Mouse (Mus musculus) thymus, postnatal 0 days (tissue): ENCODE measurements at regions not wholly inside any gene's neighbourhood (a gene's known extent, or its start where the extent isn't known, plus 50 kb on each side); places are given as distances from the start of the nearest gene placed in this dataset.

Experiments used
- DNase-seq: peaks from one replicate; pipeline ENCODE4 v3.0.0-alpha.2; 2015; ENCODE audit warnings: low spot score

DNA sequence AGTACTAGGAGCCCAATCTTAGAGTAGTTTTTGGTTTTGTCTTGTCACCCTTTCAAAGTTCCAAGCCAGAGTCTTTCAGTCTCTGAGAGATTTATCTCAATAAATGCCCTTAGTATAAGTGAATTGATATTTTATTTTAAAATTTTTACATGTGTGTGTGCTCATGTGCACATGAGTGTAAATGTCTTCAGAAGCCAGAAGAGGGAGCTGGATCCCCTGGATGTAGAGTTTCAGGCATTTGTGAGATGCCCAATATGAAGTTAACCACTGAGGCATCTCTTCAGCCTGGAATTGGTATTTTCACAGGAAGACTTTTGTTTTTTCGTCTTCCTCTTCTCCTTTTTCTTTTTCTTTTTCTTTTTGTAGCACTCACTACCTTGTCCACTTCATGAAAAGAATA is 262.3 kb upstream of the Eif4g2 start:
- DNase-seq = no peak

DNA sequence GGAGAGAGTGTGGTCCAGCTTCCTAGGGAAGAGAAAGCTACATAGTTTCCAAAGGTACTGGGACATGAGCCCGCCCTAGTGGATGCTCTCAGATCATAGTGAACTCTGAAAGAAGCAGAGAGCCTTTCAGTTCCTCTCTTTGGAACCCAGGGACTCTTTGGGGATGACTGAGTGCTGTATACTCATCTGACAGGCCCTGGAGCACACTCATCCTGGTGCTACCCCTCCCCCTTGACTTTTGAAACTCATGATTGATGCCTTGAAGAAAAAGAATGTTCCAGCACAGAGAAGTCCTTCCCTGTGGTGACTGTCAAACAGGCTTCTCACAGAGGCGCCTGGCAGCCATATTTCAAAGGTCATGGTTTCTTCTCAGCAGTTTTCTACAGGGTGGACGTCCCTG is 254.2 kb upstream of the Eif4g2 start:
- no peak for DNase-seq

DNA sequence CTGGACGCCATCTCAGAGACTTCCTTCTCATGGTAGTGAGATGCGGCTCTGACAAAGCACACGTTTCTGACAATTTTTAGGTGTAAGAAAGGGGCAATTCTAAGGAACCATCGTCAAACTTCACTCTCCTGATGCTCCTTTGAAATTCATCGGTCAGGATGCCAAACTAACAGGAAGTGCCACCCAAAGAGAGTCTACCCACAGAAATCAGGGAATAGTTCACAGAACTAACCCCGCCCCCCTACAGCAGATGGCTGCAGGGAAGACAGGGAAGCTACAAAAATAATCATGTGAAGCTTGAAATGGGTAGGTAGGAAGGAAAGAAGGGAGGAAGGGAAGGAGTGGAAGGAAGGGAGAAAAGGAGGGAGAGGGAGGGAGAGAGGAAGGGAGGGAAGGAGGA is 240.1 kb upstream of the Eif4g2 start:
- DNase-seq = no peak

DNA sequence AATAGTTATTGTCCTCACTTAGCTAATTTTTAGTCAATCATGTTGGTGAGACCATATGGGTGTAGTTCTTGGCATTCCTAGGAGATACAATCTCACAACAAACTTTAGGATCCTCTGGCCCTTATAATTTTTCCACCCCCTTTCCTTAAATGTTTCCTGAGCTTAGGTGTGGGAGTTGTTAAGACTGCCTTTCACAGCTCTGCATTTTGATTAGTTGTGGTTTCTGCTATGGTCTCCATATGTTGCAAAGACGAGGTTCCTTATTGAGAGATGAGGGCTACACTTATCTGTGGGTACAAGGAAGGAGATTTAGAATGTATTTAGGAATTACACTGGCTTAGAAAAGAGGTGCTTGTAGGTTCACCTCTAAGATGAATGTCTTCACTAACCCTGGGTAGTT is 237.1 kb upstream of the Eif4g2 start:
- no peak for DNase-seq

DNA sequence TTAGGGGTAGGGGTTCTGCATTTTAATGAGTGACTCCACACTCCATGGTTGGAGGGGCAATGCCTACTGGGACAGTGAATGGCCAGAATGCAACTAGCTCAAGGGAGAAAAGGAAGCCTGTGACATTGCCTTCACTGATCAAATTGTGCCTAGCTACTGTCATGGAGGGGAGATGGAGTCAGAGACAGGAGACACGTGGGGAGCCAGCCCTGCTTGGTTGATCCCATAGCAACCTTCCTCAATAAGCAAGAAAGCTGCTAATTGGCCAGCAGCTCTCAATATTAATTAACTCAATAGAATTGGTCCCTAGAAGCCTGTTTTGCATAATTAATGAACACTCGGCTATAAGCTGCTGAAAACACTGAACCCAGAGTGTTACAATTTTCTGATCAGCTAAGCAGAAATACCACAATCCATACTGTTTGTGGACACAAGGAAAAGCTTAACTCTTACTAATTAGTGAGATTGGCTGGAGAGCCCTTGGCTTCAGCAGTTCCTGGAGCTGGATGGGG is 233.7 kb upstream of the Eif4g2 start:
- no peak for DNase-seq

DNA sequence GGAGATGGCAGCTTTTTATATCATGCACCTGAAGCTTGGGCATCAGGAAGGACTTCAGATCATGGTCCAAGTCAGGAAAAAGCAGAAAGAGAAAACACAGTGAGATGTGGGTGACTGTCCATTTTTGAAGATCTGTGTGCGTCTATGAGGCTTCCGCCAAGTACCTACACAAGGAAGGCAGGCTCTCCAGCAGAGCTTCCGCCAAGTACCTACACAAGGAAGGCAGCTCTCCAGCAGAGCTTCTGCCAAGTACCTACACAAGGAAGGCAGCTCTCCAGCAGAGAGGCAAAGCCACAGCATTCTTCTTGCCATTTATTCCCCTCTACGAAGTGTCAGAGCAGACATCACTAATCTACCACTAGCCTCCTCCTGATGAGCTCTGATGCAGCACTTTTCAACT is 231.1 kb upstream of the Eif4g2 start:
- DNase-seq = no peak

DNA sequence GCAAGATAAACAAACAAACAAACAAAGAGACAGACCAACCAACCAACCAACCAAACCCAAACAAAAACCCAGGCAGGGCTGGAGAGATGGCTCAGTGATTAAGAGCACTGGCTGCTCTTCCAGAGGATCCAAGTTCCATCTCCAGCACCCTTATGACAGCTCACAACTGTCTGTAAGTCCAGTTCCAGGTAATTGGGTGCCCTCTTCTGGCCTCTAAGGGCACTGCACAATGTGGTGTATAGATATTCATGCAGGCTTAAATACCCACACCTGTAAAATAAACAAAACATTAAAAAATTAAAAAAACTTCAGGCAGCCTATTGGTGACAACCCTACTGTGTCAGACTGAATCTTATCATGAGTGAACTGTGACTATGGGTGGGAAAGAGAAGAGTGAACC is 222.4 kb upstream of the Eif4g2 start:
- peak; percentile 7 for DNase-seq

DNA sequence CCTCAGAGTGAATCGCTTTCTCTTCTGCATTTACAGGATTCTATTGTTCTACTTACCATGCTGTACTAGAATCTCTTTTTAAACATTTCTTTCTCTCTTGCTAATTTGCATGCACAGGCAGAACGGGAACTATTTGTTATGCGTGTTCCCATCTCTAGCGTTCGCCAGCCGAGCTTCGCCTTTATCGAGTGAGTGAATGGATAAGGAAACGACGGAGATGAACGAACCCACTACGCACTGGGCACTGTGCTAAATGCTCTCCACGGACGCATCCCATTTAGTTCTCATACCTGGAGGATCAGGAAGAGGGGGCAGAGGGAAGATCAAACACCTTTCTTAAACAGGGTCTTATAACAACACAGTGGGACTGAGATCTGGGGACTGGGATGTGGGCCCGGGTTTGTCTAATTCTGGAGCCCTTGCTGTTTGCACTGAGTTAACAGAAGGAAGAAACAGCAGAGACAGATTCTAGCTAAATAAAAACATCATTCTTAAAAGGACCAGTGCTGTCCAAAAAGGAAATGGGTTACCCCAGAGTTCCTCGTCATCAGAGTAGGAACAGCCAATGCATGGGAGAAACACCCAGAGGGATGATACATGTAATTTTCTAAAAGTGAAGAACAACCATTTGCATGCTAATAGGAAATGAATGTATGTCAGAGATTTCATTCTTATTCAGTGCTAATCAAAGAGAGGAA is 219.1 kb upstream of the Eif4g2 start:
- DNase-seq = no peak

DNA sequence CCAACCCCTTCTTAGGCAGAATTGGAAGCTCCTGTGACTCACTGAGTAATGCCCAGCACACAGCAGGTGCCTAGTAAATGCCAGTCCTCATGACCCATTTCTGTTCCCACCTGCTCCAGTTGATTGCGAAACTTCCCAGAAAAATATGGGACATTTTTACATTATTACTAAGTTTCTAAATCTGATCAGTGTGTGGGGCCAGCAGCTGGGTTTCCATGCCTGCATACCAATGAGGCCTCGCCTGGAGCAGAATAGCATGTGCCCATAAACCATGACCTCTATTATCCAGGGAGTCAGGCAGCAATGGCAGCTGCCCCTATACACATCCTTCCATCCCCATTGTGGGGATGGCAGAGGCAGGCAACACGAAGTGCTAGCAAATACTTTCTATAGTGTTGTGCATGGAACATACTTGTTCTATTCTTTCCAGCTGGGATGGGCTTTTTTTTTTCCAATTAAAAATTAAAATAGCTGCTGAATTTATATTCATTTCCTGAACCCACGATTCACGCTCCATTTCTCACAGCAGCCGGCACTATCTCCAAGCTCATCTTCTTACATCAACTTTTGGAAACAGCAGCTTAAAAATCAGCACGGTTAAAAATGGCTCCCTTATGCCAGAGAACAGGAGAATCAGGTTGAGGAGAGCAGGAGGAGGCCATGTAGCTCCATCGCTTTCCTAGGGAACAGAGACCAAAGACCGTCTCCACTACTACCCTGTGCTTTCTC is 214.5 kb upstream of the Eif4g2 start:
- DNase-seq = no peak

DNA sequence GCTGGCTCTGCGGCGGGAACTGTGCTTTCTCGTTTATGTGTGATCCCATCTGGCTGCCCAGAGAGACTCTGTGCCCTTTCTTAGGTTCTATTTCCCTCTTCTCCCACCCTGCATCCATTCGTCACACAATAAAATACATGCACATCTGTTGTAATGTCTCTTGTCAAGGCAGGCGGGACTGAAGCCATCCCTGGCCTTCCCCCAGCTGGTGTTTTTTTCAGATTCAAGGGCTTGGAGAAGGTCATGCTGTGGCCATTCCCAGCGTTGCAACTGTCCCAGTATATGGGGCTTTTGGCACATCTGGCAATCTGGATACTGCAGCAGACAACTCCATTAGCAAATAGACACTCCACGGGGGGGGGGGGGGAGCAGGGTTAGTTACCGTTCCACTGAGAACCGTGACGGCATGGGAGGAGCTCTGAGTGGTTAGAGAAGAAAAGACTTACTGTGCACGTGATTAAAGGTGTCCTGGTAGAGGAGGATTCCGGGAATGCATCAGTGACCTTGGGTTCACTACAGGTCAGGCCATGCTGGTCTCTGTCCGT is 200.7 kb upstream of the Eif4g2 start:
- no peak for DNase-seq

DNA sequence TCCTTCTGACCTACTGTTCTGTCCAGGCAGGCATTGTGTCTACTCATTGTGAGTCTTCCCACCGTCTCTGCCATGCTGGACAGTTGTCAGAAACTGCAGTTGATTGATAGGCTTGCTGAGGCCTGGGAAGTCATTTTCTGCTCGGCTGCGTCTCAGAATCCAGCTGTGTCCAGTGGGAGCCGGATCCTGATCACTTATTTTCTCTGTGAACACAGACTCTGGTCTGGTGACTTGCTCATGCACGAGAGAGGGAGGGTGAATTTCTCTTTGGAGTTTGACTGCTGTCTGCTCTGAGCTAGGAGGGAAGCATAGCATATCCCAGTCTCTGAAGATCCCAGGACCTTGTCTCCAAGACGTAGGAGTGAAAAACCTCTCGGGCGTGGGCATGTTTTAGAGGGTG is 199.5 kb upstream of the Eif4g2 start:
- DNase-seq = no peak

DNA sequence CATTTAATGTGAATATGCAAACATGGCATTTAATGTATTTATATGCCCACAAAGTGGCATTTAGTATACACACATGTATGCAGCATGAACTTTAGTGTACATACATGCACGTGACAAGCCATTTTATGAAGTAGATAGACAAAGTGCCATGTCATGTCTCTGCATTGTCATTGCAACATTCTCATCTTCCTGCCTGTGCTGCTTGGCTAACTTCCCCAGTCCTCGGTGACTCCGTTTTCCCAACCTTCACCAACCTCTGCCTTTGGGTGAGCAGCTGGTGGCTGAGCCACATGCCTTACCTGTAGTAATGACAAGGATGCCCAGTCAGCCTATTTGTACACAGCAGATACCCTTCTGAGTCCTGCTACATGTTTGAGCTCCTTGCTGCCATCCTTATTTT is 194.9 kb upstream of the Eif4g2 start:
- no peak for DNase-seq

DNA sequence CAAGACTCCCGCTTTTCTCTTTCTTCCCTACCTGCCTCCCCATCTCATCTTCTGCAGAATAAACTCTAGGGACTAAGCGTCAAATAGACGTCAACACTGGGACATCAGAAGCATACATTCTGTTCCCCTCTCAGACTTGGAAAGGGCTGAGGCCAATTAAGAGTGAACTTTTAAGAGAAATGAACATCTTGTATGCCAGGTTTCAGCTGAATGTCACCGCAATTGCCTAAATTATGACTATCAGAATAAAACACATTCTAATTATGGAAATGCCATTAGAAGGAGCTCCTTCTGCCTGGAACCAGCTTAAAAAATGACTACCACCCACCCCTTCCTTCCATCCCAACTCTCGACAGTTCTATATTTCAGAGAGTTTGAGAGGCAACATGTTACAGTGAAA is 191.0 kb upstream of the Eif4g2 start:
- DNase-seq = no peak

DNA sequence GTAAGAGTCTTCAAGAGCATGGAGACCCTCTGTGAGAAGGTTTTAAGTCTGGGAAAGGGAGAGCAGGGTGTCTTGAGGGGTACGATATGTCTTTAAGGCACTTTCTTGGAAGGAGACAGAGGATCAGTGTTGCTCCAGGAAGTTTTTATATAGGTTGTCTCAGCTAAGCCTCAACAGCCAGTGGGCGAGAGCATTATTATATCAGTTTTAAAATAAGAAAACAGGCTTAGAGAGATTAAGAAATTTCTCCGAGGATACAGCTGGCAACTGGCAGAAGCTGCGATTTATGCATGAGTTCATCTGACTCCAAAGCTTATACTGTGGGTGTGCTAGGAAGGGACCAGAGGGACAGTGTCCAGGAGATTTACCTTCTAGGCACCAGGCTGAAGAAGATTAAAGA is 188.0 kb upstream of the Eif4g2 start:
- no peak for DNase-seq

DNA sequence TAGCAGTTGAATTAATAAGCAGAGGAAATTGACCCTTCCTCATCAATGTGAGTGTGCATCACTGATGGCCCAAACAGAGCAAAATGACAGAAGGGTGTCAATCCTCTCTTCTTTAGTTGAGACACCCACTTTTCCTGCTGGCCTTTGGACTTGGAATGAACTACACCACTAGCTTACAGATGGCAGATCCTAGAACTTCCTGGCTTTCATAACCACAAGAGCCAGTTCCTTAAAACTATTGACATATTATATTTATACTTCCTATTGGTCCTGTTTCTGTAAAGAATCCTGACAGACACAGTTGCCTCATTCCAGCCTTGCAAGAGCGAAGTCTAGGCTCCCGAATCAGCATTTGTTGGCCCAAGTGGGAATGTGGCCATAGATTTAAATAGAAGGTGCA is 185.4 kb upstream of the Eif4g2 start:
- DNase-seq = no peak

DNA sequence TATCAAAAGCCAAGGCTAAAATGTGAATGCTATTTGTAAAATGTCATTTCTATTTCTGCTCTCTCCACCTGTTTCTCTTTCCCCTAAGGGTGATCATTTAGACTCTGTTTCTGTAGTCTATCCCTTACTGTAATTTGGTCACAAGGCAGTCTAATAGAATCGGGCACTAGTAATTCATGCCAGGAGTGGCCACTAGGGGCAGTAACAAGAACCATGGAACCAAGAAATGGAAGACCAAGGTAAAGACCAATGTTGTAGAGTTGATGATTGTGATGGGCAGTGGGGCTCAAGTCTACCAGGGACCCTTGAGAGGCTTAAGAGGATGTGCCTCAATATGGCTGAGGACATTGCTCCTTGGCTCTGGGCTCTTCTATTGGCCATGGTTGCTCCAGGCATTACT is 180.5 kb upstream of the Eif4g2 start:
- DNase-seq = peak; percentile 9

DNA sequence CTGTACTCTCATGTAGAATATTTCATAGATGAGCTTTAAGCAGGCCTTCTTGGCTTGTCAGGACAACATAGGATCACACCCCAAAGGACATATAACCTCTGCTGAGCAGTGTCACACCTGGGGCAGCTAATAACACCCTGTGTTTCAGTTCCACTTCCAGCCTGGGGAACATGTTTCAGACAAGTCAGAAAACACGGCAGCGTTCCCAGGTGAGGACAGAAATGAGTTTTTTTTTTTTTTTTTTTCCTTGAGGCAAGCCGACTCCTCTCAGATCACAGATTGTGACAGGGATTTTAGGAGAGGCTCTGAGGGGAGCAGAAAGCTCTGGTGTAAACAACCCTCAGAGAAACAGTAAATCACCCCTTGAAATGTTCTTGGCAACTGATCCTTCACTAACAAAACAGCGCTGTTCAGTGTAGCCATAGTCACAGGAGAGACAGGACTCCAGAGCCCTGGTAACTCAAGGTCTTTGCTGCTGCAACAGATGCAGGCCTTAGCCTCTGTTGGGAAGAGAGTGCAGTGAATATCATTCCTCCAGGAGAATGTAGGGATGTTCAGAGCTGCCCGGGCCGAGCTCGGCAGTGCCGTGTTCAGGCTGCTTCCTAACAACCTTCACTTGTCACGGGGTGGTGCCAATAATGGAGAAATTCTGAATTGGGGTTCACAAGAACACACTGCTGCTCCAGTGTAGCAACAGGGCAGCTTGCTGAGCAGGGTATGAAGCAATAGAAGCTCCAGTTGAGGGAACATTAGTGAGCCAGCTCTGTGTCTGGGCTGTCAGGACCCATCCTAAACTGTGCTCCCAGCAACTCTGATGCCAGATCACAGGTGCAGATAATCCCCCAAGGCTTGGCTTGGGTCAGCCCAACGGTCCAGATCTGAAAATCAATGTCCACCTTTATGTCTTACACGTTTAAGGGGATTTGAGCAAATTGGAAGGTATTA is 177.1 kb upstream of the Eif4g2 start:
- DNase-seq = no peak

DNA sequence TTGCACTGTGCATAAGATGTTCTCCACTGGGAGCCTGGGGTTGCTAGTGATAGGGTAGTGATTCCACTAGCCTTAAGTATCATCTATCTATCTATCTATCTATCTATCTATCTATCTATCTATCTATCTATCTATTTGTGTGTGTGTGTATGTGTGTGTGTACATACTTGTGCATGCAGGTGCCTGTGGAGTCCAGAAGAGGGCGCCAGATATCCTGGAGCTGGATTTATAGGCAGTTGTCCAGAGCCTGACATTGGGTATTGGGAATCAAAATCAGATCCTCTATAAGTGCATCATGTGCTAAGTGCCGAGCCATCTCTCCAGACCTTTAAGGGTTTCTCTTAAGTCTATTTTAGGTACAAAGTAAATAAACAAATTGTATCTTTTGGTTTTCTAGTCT is 175.0 kb upstream of the Eif4g2 start:
- no peak for DNase-seq

DNA sequence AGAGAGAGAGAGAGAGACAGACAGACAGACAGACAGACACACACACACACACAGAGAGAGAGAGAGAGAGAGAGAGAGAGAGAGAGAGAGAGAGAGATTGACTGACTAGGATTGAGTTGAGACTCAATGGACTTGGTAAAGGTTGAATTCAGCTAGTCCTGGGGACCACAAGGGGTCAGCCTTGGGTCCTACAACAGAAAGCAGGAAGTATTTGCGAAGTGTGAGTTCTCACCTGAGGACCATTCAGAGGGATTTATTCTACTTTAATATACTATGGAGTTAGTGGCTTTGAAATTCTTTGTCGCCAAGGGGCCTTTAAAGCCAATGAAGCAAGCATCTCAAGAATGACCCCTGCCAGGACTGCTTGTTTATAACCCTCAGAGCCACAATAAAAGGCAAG is 173.4 kb upstream of the Eif4g2 start:
- DNase-seq = no peak

DNA sequence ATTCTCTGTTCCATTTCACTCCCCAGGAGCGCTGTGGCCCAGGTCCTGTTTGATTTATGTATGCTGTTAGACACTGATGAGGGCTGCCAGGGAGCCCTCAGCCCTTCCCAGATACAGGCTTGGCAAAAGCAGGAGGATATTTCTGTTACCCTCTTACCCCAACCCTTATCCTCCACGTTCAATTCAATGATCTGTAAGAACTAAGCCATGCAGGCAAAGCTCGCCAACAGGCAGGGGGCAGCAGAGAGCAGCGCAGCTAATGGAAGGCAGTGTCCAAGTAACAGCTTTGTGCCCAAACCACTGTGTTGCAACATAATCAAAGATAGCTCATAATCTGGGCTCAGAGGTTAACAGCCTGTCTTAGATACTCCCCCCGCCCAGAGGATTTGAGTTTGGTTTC is 166.8 kb upstream of the Eif4g2 start:
- peak; percentile 39 for DNase-seq

DNA sequence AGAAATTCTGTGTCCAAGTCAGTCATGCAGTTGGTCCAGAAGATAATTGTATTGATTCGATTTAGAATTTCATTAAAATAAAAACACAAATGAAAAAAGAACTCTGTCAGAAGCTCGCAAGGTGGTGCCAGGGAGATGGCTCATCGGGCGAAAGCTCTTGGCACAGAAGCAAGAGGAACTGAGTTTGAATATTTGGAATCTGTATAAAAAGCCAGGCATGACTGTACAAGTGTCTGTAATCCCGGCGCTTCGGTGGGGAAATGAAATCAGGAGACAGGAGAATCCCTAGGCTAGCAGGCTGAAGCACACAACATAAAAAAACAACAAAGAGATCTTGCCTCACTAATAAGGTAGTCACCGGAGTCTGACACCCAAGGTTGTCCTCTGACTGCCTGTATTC is 162.7 kb upstream of the Eif4g2 start:
- no peak for DNase-seq

DNA sequence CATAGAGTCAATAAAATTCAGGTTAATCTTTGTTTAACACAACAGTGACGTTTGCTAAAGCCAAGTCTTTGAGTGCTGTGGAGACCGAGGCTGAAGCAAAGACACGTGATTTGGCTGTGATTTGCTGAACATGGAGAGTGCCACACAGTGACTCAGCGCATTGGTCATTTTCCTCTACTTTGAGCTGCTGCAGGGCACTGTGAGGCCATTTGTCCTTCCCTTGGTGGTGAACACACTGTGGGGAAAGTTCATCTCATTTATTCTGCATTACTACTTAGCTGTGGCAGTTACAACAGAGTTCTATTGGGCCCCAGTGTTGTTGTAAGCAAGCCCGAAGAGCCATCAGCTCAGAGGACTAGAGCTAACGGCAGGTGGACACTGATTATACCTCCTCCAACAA is 162.2 kb upstream of the Eif4g2 start:
- DNase-seq = no peak
